Comparison of ENCODE assay signal across 8 mouse cellular contexts in genomic region chr17:11067076-11067703, GRCm38 (mm10).
DNase-seq lines count a peak whose midpoint lies in the region; TF ChIP-seq lines count a peak whose summit lies in the region.

No protein-coding gene starts in this region.

- peak overlapping the region; percentile 73 for H3K27ac ChIP-seq in ES-E14 (ENCODE audit: insufficient read depth, low read depth, low read length, poor library complexity, severe bottlenecking)
- H3K27ac ChIP-seq in hindbrain, embryonic 10.5 days: peak overlapping the region; percentile 89

- in situ Hi-C loops in ES-E14 (cut with MboI; ENCODE audit: low sequenced_read_pairs in 2 of 2, unreplicated experiment in 2 of 2): no loop called here

- WGBS in hindbrain, embryonic 10.5 days: 3% methylated on average over 16 of the region's 16 CpGs

- peak overlapping the region; percentile 43; the same call in 1 of the 2 replicates for H3K9ac ChIP-seq in ES-E14 (ENCODE audit: insufficient read depth, low read depth, low read length, poor library complexity, severe bottlenecking)

- peaks cover 0 to 14% of the 10 kb centered on the region in 2 experiments; a peak in 3 of 4 replicates for H3K4me1 ChIP-seq in ES-E14 (ENCODE audit: control insufficient read depth in 2 of 2, insufficient read depth in 2 of 2, low read length in 2 of 2, poor library complexity in 1 of 2)
- H3K4me1 ChIP-seq in hindbrain, embryonic 10.5 days (replicated peaks): peaks cover 26% of the 10 kb centered on the region

- DNase-seq in cerebellum, postnatal 14 days: peak; percentile 38 to 55
- DNase-seq in cerebellum, adult 9-10 months: no peak
- peak; percentile 20 for DNase-seq in ES-E14 (ENCODE audit: low read depth, low spot score)
- DNase-seq in hindbrain, embryonic 10.5 days (ENCODE audit: low spot score): peak; percentile 49
- DNase-seq in mesoderm, embryonic 11.5 days (ENCODE audit: low read depth, low spot score): peak; percentile 60
- no peak for DNase-seq in spleen, adult 12 weeks (ENCODE audit: low spot score)
- no peak for DNase-seq in thymus, postnatal 0 days (ENCODE audit: low spot score)
- DNase-seq in spleen, postnatal 14 days (ENCODE audit: low spot score in 2 of 2): no peak

- peaks cover 3% of the 10 kb centered on the region; the same call in 1 of the 2 replicates for H3K27me3 ChIP-seq in hindbrain, embryonic 10.5 days (ENCODE audit: insufficient read depth, poor library complexity, severe bottlenecking)

- no peaks in the 10 kb centered on the region for H3K9me3 ChIP-seq in ES-E14 (ENCODE audit: control insufficient read depth, insufficient read depth, low read depth, low read length)
- no peaks in the 10 kb centered on the region for H3K9me3 ChIP-seq in hindbrain, embryonic 10.5 days

- peak overlapping the region in 1 of 2 experiments; percentile 49; a peak in 2 of 4 replicates for H3K4me3 ChIP-seq in ES-E14 (ENCODE audit: insufficient read depth in 1 of 2, low read depth in 1 of 2, low read length in 2 of 2, poor library complexity in 1 of 2, severe bottlenecking in 1 of 2)
- H3K4me3 ChIP-seq in hindbrain, embryonic 10.5 days: peak overlapping the region; percentile 44

- no peaks in the 10 kb centered on the region for H3K36me3 ChIP-seq in ES-E14 (ENCODE audit: control insufficient read depth, insufficient read depth, low read length, poor library complexity, severe bottlenecking)
- H3K36me3 ChIP-seq in hindbrain, embryonic 10.5 days: no peaks in the 10 kb centered on the region

TF ChIP-seq in ES-E14, 5 proteins besides CTCF, POLR2A, EP300 and RAD21:
- no peak for TF ChIP-seq CHD2 (IDR thresholded peaks at IDR 0.05; ENCODE audit: low read depth, low read length)
- TF ChIP-seq MAFK (IDR thresholded peaks at IDR 0.05; ENCODE audit: insufficient read depth, low read depth, low read length): no peak
- TF ChIP-seq HCFC1 (IDR thresholded peaks at IDR 0.05; ENCODE audit: borderline replicate concordance, insufficient read depth, low read length): no peak
- no peak for TF ChIP-seq ZC3H11A (IDR thresholded peaks at IDR 0.05; ENCODE audit: borderline replicate concordance, low read depth, low read length)
- no peak for TF ChIP-seq ZNF384 (IDR thresholded peaks at IDR 0.05; ENCODE audit: low read depth, low read length)
TF ChIP-seq in ES-E14: peak in this region for 0.

Comparison
In these comparisons a context has a peak if more than half of its experiments do, and no peak if none do; other contexts are left out.
1. DNase-seq: peak in cerebellum, postnatal 14 days (2 of 2), ES-E14 (single experiment), hindbrain, embryonic 10.5 days (single experiment) and mesoderm, embryonic 11.5 days (single experiment); none in cerebellum, adult 9-10 months (single experiment), spleen, adult 12 weeks (single experiment), thymus, postnatal 0 days (single experiment) and spleen, postnatal 14 days (0 of 2).